Mouse (Mus musculus) adrenal gland, postnatal 25 days (tissue): ENCODE measurements around the gene Prkar2a. TPM values are rescaled to one million over a fixed set of nuclear protein-coding genes. Genes with fewer than 3 reads are reported as not detected.

ENCODE experiments used
- DNase-seq: peaks from one replicate; pipeline ENCODE4 v3.0.0; 2021; ENCODE audit warnings: mixed read lengths
- total RNA-seq: library from RNA; stranded (reverse); gene quantifications from 2 replicates; pipeline ENCODE4 v1.2.3, GENCODE M21; 2021

The Prkar2a gene
- total RNA-seq, 1 experiment from 2014 or later, result 29.3 TPM

DNA sequence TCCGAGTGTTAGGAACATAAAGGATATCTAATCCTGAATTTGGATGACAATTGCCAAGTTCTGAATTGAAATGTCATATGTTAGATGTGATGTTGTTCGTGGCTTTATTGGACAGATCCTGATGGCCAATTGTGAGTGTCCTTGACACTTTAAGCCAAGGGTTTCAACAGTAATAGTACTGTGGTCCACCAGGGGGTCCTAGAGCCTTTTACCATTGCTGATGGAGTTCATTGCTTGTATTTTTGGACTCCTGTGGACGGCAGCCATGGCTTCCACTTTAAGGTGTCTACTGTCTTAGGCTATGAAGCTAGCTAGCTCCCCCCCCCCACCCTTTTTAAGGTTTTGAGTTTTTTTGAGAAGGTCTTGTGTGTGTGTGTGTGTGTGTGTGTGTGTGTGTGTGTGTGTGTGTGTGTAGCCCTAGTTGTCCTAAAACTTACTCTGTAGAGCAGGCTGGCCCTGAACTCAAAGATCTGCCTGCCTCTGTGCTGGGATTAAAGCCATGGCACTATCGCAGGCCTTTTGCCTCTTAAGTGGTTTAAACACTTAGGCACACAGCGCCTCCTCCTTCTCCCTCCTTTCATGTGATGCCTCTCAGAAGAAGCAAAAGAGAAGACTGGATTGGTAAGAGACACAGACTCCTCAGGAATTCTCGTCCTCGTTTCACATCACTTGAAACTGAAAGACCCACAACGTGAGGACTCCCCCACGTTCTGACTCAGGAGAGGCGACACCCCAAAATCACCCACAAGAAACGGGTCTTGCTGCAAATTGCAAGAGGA is 63.2 kb downstream of the Prkar2a start:
- no peak for DNase-seq

DNA sequence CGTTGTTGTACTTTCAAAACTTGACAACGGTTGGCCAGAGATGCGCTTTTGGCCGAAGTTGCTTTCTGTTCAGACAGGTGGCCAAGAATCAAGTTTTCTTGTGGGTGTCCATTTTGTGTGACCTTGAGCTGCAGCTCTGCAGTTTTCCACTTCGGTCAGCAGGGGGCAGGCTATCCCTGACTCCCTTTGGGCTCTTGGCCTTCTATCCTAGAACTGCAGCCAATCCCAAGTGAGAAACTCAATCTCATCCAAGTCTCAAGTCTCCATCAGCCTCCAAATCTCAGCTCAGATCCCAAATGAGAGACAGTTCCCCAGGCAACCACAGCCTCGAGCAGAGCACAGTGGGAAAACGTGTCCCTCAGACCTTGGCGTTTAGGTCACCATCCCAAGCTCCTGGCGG is 64.2 kb downstream of the Prkar2a start:
- DNase-seq, result peak; percentile 63

DNA sequence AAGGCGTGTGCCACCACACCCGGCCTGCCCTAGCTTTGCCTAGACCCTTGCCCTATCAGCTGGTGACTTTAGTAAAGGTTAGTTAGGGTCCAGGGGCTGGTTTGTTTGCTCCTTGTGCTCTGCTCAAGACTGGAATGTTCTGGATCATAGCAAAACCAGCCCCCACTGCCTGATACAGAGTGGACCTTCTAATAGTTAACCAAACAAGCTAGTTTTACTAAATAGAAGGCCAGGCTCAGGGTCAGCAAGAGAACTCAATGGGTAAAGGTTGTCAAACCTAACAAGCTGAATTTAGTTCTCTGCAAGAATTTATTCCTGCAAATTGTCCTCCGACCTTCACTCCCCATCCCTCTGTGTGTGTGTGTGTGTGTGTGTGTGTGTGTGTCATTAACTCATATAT is 64.9 kb downstream of the Prkar2a start:
- DNase-seq, result no peak

DNA sequence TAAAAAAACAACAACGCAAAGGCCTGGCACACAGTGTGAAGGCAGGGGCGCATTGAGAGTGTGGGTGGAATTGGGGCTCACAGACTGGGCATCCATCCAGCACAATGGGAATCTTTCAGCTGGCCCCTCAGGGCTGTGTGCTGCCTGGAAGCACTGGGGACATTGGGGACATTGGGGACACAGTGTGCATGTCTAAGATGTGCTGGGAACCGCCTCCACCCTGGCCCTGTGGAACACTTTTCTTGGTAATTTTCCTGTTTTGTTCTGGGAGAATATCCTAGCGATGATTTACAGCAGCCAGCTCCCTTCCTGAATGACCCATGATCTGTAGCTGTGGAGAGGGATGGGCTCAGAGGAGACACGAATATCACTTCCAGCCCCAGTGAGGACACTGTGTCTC is 65.3 kb downstream of the Prkar2a start:
- DNase-seq, result no peak

DNA sequence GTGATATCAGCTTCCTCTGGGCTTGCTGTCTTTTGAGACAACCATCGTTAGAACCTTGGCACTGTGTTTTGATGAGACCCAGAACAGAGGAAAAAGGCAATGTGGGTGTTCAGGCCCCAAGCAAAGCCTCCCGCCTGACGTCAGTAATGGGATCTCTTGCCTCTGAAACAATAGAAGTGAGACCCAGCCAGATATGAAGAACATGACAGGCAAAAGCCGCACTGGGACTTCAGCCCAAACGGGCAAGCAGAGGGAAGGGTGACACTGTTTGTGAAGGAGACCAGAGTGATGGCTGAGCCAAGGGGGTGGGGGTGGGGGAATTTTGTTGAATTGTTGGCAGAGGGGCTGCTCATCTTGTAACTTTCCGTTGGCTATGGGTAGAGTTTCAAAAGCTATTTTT is 68.3 kb downstream of the Prkar2a start:
- no peak for DNase-seq

DNA sequence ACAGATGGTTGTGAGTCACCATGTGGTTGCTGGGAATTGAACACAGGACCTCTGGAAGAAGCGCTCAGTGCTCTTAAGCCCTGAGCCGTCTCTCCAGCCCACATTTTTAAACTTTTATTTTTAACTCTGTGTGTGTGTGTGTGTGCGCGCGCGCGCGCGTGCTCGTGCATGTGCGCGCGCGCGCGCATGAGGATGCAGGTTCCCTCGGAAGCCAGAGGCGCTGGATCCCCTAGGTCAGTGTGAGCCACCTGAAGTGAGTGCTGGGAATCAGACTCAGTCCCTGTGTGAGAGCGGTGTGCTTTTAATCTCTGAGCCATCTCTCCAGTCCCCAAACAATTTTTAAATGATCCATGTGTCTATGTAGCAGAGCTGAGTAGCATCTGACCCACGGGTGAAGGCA is 70.0 kb downstream of the Prkar2a start:
- DNase-seq, result no peak

DNA sequence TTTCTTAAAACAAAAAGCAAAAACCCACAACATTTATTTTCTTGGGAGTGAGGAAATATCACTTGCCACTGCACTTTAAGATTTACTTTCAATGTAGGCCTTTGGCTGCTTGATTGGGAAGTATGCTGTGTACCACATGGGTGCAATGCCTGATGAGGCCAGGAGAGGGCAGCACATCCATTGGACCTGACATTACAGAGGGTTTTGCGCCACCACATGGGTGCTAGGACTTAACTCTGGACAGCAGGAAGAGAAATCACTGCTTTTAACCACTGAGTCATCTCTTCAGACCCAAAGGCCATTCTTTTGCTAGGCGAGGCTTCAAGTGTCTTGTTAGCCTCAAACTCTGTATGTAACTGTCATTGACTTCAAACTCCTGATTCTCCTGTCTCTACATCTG is 70.7 kb downstream of the Prkar2a start:
- peak; percentile 41 for DNase-seq

DNA sequence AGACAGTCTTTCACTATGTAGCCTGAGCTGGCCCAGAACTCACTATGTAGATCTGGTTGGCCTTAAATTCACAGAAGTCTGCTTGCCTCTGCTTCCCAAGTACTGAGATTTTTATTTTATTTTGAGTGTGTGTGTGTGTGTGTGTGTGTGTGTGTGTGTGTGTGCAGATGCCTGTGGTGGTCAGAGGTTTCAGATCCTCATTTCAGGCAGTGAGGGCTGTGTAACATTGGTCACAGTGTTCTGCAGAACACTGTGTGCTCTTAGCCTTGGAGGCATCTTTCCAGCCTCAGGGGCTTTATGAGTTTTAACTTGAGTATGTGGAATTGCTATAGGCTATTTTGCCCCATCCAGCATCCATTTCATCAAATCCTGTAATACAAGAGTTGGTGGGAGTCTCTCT is 72.4 kb downstream of the Prkar2a start:
- DNase-seq, result no peak

DNA sequence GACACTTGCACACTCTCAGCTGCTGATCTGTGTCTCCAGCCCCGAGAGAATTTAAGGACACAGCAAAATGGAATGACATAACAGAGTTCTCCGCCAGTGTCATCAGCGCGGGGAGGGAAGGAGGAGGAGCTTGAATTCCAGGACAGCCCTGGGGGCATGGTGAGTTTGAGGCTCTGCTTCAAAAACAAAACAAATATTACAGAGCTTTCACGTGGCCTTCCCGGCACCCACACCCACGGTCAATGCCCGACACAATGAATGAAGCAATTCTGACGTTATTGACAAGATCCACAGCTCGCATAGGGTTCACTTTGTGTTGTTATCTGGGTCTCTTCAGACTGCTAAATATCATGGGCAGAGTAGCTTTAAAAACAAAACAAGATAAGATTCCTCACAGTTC is 75.9 kb downstream of the Prkar2a start:
- DNase-seq, result no peak

DNA sequence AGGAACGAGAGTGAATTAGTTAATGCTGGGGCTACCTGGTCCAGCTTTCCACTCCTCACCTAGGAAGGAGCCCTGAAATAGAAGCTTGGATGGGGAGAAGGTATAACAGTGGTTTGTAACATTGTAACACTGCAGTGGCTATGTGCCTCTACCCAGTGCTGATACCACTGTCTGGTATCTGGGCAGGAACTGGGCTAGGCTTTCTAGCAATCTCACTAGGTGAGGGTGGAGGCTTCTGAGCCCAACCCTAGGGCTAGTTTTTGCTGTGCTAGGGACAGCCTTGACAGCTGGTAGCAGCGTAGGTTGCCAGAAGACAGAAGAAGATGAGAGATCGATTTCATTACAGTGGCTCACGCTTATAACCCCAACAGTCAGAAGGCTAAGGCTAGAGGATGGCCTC is 87.5 kb downstream of the Prkar2a start:
- no peak for DNase-seq

DNA sequence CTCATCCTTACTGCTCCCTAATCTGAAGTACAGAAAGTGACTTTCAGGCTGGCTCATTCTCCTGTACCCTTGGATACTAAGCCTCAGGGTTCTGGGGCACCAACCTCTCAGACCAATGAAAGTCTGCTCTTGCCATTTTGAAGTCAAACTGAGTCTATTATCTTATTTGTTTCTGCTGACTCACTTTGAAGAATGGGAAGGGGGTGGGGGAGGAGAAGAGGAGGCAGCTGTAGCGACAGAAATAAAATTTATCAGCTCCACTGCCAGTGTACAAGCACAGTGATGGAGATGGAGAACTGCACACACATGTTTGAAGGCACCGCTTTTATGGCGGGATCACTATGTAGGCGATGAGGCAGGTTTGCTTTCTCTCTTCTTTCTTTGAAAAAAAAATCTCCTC is 88.2 kb downstream of the Prkar2a start:
- no peak for DNase-seq

DNA sequence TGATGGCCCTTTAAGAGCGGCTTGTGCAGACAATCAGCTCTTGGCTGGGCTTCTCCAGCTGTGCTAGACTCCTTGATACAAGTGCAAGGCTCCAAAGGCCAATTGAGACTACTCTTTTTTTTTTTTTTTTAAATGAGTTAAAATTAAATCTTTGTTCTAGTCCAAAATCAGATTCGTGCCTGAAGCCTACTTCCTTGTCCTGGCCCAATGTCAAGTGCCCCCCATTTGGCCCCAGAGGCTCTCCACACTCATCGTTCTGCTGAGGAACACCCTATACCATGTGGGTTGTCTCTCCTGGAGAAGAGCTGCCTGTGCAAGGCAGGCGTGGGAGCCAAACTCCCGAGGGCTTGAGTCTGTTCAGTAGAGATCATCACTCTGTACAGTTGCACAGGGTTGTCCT is 91.8 kb downstream of the Prkar2a start:
- DNase-seq, result no peak

DNA sequence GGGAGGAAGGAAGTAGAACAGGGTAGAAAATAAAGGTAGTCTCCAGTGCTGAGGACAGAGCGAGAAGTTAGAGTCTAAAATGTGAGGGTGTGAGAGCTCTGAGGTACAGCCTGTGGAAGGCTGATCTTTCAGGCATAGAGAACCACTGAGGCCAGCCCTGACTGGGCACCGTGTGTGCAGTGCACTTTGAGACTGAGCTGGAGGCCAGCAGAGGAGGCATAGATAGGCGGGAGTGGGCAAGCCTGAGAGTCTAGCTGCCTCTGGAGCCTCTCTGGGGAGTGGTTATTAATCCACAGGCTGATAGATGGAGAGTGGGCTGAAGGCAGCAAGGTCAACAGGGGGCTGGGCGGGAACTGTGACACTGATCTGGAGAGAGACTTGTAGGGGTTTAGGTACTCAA is 92.8 kb downstream of the Prkar2a start:
- no peak for DNase-seq

DNA sequence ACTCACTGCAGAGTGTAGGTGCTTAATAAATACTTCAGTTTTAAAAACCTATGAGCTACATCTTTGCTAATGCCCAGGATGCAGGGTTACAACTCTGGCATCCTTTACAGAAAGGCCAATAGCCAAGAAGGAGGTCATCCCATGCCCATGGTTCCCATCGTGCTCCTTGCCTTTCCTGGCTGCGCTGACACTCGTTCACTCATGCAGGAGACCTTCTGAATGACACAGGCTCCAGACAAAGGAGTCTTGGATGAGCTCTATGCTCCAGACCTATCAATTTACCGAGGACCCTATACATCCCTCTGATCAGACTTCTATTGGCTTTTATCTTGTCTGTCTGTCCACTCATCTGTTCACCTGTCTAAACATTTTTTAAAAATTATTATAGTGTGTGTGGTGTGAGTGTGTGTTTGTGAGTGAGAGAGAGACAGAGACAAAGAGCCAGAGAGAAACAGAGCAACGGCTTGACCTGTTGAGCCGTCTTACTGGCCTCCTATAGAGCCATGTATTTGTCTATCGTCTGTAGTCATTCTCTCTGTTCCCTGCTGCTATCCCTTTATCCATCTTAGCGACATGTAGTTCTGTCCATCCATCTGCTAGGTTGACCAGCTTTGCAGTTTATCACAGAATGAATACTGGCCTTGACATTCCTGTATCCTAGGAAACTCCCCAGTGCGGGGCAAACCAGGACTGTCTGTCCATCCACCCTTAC is 93.9 kb downstream of the Prkar2a start:
- DNase-seq, result no peak

DNA sequence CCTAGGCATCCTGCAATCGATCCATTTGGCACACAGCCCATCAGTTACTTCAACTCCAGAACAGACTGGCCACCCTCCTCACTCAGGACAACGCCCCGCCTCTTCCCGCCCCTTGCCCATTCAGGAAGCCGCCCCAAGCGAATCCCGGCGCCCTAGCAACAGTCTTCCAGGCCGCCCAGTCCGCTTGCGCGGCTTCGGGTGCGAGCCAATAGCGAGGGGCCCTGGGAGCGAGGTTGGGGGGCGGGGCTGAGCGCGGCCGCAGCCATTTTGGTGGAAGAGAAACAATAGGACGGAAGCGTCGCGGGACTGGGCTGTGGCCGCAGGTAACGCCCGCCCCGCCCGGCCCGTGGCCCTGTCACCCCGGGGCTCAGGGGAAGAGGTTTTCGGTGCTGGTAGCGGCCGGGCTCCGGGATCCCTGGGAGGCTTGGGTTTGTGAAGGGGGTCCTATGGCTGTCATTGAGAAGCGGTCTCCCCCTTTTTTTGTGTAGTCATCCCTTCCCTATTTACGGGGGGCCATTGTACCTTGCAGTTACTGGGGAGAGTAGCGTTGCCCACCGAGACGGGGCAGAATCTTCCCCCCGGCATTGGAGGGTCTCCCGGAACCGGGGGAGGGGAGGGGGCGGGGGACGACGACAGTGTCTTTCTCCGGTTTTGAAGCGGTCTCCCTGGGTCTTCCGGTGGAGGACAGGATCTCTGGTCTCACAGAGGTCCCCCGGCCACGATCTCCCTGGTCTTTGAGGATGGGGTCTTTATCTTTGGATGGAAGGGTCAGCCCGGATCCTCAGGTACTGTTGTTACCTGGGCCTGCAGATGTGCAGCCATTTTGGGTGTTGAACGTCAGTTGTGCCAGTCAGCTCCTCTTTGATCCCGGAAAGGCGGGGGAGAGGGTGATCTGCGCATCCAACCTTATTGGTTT is 94.7 kb downstream of the Prkar2a start, which contains the start of gene Ip6k2:
TSS of gene Ip6k2 (plus strand) at position 249 of the 916 bp plus-strand sequence.
- peak; percentile 98 for DNase-seq

DNA sequence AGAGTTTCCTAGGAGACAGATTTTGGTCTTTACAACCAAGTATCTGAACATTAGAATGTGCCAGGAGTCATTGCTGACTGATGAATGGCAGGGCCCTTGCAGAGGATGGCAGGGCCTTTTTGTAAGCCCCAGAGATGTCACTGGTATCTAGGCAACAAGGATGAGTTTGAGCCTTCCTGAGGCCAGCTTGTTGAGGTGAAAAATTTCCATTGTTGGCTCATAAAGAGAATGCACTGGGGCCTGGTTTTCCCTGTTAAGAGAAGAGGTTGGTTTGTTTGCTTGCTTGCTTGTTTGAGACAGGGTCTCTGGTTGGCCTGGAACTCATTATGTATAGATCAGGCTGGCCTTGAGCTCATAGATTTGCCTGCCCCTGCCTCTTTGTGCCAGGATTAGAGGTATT is 96.3 kb downstream of the Prkar2a start:
- DNase-seq, result no peak

DNA sequence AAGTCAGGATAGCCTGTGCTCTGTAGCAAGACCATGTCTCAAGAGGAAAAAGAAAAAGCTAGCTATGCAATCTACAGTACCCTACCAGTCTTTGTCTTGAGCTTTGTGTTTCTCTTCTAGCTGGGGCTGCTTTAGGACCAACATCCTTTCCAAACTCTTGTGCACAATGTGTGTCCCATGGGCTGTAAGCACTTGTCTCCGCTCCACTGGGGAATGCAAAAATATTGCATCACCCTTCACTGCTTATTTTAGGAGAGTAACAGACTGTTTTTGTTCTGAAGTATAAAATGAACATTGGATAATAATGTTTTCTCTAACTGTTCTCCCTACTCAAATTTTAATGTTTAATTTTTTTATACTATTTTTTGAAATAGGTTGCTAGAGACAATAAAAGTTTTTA is 97.4 kb downstream of the Prkar2a start:
- DNase-seq, result no peak

DNA sequence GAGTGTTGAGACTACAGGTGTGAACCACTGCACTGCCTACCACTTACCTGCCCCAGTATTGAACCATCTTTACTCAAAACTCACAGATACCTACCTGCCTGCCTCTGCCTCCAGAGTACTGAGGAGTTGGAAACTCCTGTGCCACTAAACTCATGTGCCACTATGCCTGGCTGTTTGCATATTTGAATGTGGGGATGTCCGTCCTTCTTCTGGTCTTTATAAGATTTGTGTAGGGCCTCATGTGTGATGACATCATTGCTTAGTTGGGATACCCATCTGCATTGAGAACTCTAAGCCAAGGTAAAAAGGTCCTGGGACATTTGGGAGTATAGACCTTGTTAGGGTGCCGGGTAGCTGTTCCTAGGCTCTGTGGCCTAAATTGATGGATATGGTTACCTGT is 98.0 kb downstream of the Prkar2a start:
- no peak for DNase-seq

DNA sequence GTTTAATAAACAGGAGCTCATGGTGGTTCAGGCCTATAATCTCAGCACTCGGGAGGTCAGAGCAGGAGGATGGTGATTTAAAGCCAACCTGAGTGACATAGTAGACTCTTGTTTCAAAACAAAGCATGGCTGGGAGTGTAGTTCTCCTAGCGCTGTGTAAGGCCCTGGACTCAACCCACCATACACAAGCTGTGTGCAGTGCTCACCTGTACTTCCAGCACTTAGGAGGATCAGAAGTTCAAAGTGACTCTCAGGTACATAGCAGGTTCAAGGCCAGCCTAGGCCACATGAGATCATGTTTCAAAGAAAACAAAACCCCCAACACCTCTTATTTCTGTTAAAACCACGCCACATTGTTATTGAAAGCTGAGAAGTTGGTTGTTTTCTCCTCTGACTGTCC is 99.6 kb downstream of the Prkar2a start:
- no peak for DNase-seq

DNA sequence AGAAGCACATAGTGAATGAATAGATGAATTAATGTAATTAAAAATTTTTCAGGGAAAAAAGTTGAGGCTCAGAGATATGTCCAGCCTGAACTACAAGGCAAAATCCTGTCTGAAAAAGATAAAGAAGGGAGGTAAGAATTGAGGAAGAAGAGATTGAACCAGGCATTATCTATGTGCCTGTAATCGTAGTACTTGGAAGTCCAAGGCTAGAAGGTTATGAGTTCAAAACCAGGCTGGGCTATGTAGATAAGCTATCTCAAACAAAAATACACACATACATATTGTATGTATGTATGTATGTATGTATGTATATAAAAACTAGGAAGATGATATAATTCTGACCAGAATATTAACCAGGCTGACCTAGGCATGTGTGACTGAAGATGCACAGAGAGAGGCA is 103.2 kb downstream of the Prkar2a start:
- no peak for DNase-seq

DNA sequence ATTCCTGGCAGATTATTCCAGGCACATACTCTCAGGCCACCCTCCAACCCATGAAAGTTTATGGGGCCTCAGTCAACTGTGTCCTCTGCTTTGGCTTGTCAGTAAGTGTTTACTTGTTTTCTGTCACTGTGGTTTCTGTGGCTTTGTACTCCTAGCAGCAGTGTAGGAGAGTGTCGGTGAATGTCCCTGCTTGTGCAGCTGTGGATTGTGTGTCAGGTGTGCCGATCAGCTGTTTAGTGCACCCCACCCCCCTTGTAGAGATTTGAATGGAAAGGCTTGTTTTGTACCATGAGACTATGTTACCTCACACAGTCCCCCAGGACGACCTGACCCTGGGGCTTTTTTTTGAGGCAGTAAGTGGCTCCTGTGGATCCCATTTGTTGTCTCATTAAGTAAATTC is 103.6 kb downstream of the Prkar2a start:
- DNase-seq, result no peak

DNA sequence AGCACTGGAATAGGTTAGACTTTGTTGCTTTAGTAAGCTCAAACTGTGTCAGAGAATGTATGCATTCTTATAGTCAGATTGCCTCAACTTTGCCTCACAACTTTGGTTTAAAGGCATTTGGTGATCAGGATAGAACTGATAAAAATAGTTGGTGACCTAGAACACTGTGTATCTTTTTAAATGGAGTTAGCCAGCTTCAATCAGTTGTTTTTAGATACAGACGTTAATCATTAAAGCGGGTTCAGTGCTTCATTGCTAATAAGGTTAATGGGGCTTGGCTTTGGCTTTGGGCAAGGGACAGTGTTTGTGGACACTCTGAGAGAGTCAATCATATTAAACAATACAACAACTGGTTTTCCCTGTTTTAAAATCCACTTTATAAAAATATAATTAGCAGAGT is 106.2 kb downstream of the Prkar2a start:
- DNase-seq, result no peak

DNA sequence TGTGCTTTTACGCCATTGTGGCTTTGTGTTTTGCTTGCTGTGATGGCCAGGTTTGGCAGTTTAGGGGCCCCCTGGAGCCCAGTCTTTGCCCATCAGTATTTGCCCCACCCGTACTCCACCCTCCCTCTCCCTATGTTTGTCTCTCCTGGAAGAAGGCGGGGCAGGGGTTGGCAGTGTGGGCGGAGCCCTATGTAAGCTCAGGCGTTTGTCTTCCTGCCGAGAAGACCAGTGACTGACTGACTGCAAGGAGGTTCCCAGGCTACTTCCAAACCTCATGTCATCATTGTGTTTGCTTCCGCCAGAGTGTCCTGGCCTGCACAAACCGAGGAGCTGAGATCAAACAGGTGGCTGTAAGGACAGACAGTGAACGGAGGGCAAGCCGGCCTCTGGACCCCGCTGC is 106.6 kb downstream of the Prkar2a start:
- peak; percentile 55 for DNase-seq
